Mouse (Mus musculus) T-helper 17 cell (primary cell): ENCODE data around the gene Ncor1.

ENCODE experiments used
- in situ Hi-C, 2 experiments: fragments of 300-600 bp; cut with MboI, MseI; formaldehyde crosslinking; loops; 1 replicate in 1 of 2; 2 replicates in 1 of 2; pipeline ENCODE4 v1.15.1; 2025; ENCODE audit warnings: high pct_unique_total_duplicates in 2 of 2

Gene Ncor1

GRCm38 (mm10) chr11:62270851-62271250 lies 187.5 kb downstream of the Ncor1 start:
- in situ Hi-C loops = no loop called here

- in situ Hi-C loops = loop anchor here in 1 of 2 experiments (10.0 kb wide), 1 partner anchor 224 kb away; no protein-coding TSS in a partner anchor
These were observed 189.2 kb downstream of the Ncor1 start for GRCm38 (mm10) chr11:62269097-62269496.

GRCm38 (mm10) chr11:62268381-62268780 lies 190.0 kb downstream of the Ncor1 start:
- in situ Hi-C loops = loop anchor here in 1 of 2 experiments (10.0 kb wide), 1 partner anchor 224 kb away; no protein-coding TSS in a partner anchor

- in situ Hi-C loops = loop anchor here in 1 of 2 experiments (10.0 kb wide), 1 partner anchor 222 kb away; no protein-coding TSS in a partner anchor
These were observed 191.7 kb downstream of the Ncor1 start for GRCm38 (mm10) chr11:62266466-62267214.
